Mouse (Mus musculus) megakaryocyte progenitor cell, adult 5-6 weeks (primary cell): ENCODE data around the gene Trio. TPM values are rescaled to one million over a fixed set of nuclear protein-coding genes. Genes with fewer than 3 reads are reported as not detected.

Experiments
- ATAC-seq: replicated peaks from 2 replicates; pipeline ENCODE4 v1.8.0; 2016; ENCODE audit warnings: mild to moderate bottlenecking, moderate TSS enrichment, inconsistent platforms; ENCODE audit not compliant: poor library complexity
- total RNA-seq, 2 experiments: library from RNA; stranded (forward) in 1 of 2; stranded (reverse) in 1 of 2; fragments of 157-497, 149-512 nt in 1 of 2; fragments of 200-1000 nt in 1 of 2; gene quantifications; 2 replicates each; pipeline versions ENCODE4 v1.2.3 to v1.2.4; 2015 to 2017

Gene Trio
- total RNA-seq, 2 experiments from 2014 or later, result 19.4 to 20.2 TPM

GRCm38 (mm10) chr15:27884347-27885250 is 141.0 kb downstream of the Trio start:
- ATAC-seq, result peak; percentile 91

GRCm38 (mm10) chr15:27883881-27884280 is 141.8 kb downstream of the Trio start:
- ATAC-seq, result no peak

GRCm38 (mm10) chr15:27882898-27883297 is 142.8 kb downstream of the Trio start:
- peak; percentile 65 for ATAC-seq

GRCm38 (mm10) chr15:27877831-27878230 is 147.8 kb downstream of the Trio start:
- no peak for ATAC-seq

GRCm38 (mm10) chr15:27876327-27876726 is 149.3 kb downstream of the Trio start:
- peak; percentile 12; the same call in 1 of the 2 replicates for ATAC-seq

GRCm38 (mm10) chr15:27875753-27876152 is 149.9 kb downstream of the Trio start:
- peak; percentile 48 for ATAC-seq

- peak; percentile 44 for ATAC-seq
Observed at GRCm38 (mm10) chr15:27873747-27874320, 151.8 kb downstream of the Trio start.

GRCm38 (mm10) chr15:27872286-27872685 is 153.4 kb downstream of the Trio start:
- ATAC-seq, result peak; percentile 51

- ATAC-seq, result peak; percentile 61
Observed at GRCm38 (mm10) chr15:27871708-27872107, 153.9 kb downstream of the Trio start.

GRCm38 (mm10) chr15:27871260-27871659 is 154.4 kb downstream of the Trio start:
- ATAC-seq, result peak; percentile 11

GRCm38 (mm10) chr15:27869001-27869400 is 156.6 kb downstream of the Trio start:
- no peak for ATAC-seq

GRCm38 (mm10) chr15:27867831-27868230 is 157.8 kb downstream of the Trio start:
- ATAC-seq, result no peak

GRCm38 (mm10) chr15:27866471-27866870 is 159.2 kb downstream of the Trio start:
- ATAC-seq, result no peak

GRCm38 (mm10) chr15:27866053-27866452 is 159.6 kb downstream of the Trio start:
- ATAC-seq, result peak; percentile 54

GRCm38 (mm10) chr15:27864397-27864796 is 161.3 kb downstream of the Trio start:
- peak; percentile 28 for ATAC-seq

GRCm38 (mm10) chr15:27862949-27863348 is 162.7 kb downstream of the Trio start:
- peak; percentile 43 for ATAC-seq

GRCm38 (mm10) chr15:27860439-27860838 is 165.2 kb downstream of the Trio start:
- no peak for ATAC-seq

- ATAC-seq, result no peak
Observed at GRCm38 (mm10) chr15:27859590-27859989, 166.1 kb downstream of the Trio start.

GRCm38 (mm10) chr15:27859115-27859514 is 166.5 kb downstream of the Trio start:
- ATAC-seq, result no peak

GRCm38 (mm10) chr15:27858179-27858819 is 167.3 kb downstream of the Trio start:
- ATAC-seq, result no peak

GRCm38 (mm10) chr15:27857242-27857641 is 168.4 kb downstream of the Trio start:
- peak; percentile 41 for ATAC-seq
